Mouse (Mus musculus) intestine, postnatal 0 days (tissue): ENCODE measurements around the gene Gatad1. TPM values are rescaled to one million over a fixed set of nuclear protein-coding genes. Genes with fewer than 3 reads are reported as not detected.
"Not testable (repeated sequence)": the region's sequence is repeated elsewhere in the genome, so short reads cannot be mapped to it uniquely, and the experiment has no call there.

Source experiments
- ATAC-seq: fragments of 200-750 bp; cut with Nextera tagmentation; 2 replicates; pipeline ENCODE4 v1.8.0; 2017; ENCODE audit warnings: mild to moderate bottlenecking, moderate TSS enrichment, moderate library complexity
- H3K27ac ChIP-seq: fragments of 300-500 bp; sonication (generic); 2 replicates; pipeline ENCODE4 v1.5.1; 2014; ENCODE audit warnings: mild to moderate bottlenecking, low read depth, low read length, moderate library complexity
- H3K27me3 ChIP-seq: fragments of 300-500 bp; sonication (generic); replicated peaks from 2 replicates; pipeline ENCODE4 v1.6.1; 2014; ENCODE audit warnings: low read length, mixed read lengths; ENCODE audit not compliant: control insufficient read depth, insufficient read depth
- H3K36me3 ChIP-seq: fragments of 300-500 bp; sonication (generic); 2 replicates; pipeline ENCODE4 v1.6.1; 2014; ENCODE audit warnings: mild to moderate bottlenecking, moderate library complexity; ENCODE audit not compliant: control insufficient read depth, insufficient read depth
- H3K4me1 ChIP-seq: fragments of 300-500 bp; sonication (generic); replicated peaks from 2 replicates; pipeline ENCODE4 v1.6.1; 2014; ENCODE audit warnings: antibody characterized with exemption, low read length, mixed read lengths; ENCODE audit not compliant: control insufficient read depth, insufficient read depth
- H3K4me2 ChIP-seq: fragments of 300-500 bp; sonication (generic); replicated peaks from 2 replicates; pipeline ENCODE4 v1.6.1; 2014; ENCODE audit warnings: low read depth, mild to moderate bottlenecking, moderate library complexity
- H3K4me3 ChIP-seq: fragments of 300-500 bp; sonication (generic); 2 replicates; pipeline ENCODE4 v1.5.1; 2014; ENCODE audit warnings: low read depth, low read length
- H3K9ac ChIP-seq: fragments of 300-500 bp; sonication (generic); 2 replicates; pipeline ENCODE4 v1.6.1; 2014; ENCODE audit warnings: mild to moderate bottlenecking, low read depth, low read length
- H3K9me3 ChIP-seq: fragments of 300-500 bp; sonication (generic); 2 replicates; pipeline ENCODE4 v1.6.1; 2016; ENCODE audit warnings: mixed run types; ENCODE audit not compliant: control insufficient read depth
- CTCF ChIP-seq: sonication (generic); IDR thresholded peaks from 2 replicates; pipeline ENCODE4 v1.5.1; 2016; ENCODE audit warnings: low read depth, mild to moderate bottlenecking, control low read depth, antibody characterized with exemption, moderate library complexity
- WGBS: fragments of 180-500 bp; shearing (Covaris S2); extraction: QIAGEN DNeasy Blood & Tissue Kit; methylation state at CpG from one replicate; pipeline ENCODE4 v1.1.7; 2014; 5-methylcytosine and 5-hydroxymethylcytosine counted together
- polyA plus RNA-seq: library from polyadenylated mRNA; unstranded; fragments of >200 nt; fragmentation: Nextera tagmentation; extraction: Ambion mirVana; gene quantifications from 2 replicates; pipeline ENCODE4 v1.2.1, GENCODE M21; 2015

Gatad1 gene
- polyA plus RNA-seq, 1 experiment from 2014 or later: 41.8 TPM

- H3K9me3 ChIP-seq: no peaks in the 10 kb centered on the region
- peaks cover 23% of the 10 kb centered on the region for H3K36me3 ChIP-seq
- TF ChIP-seq CTCF: no peak
- H3K4me3 ChIP-seq: no peak overlapping the region
- ATAC-seq: no peak
- no peak overlapping the region for H3K27ac ChIP-seq
- no peaks in the 10 kb centered on the region for H3K27me3 ChIP-seq
- no peaks in the 10 kb centered on the region for H3K4me1 ChIP-seq
- H3K9ac ChIP-seq: no peak overlapping the region
- 84% methylated on average over 16 of the region's 16 CpGs for WGBS
- no peak overlapping the region for H3K4me2 ChIP-seq
Observed at GRCm38 (mm10) chr5:3631512-3632271, 25.3 kb downstream of the Gatad1 start.

- H3K4me1 ChIP-seq: no peaks in the 10 kb centered on the region
- H3K4me3 ChIP-seq: no peak overlapping the region
- H3K9ac ChIP-seq: no peak overlapping the region
- peak; percentile 25; the same call in 1 of the 2 replicates for ATAC-seq
- H3K4me2 ChIP-seq: no peak overlapping the region
- no peak overlapping the region for H3K27ac ChIP-seq
- H3K9me3 ChIP-seq: no peaks in the 10 kb centered on the region
- 77% methylated on average over 5 of the region's 5 CpGs for WGBS
- TF ChIP-seq CTCF: no peak
- peaks cover 26% of the 10 kb centered on the region for H3K36me3 ChIP-seq
- no peaks in the 10 kb centered on the region for H3K27me3 ChIP-seq
Observed at GRCm38 (mm10) chr5:3630055-3630454, 26.9 kb downstream of the Gatad1 start.

- H3K4me1 ChIP-seq: no peaks in the 10 kb centered on the region
- 92% methylated on average over 7 of the region's 7 CpGs for WGBS
- H3K9ac ChIP-seq: no peak overlapping the region
- TF ChIP-seq CTCF: no peak
- H3K4me2 ChIP-seq: no peak overlapping the region
- H3K36me3 ChIP-seq: peaks cover 59% of the 10 kb centered on the region
- H3K9me3 ChIP-seq: no peaks in the 10 kb centered on the region
- H3K27me3 ChIP-seq: no peaks in the 10 kb centered on the region
- no peak overlapping the region for H3K4me3 ChIP-seq
- no peak for ATAC-seq
- no peak overlapping the region for H3K27ac ChIP-seq
Observed at GRCm38 (mm10) chr5:3620486-3620885, 36.5 kb downstream of the Gatad1 start.

GRCm38 (mm10) chr5:3611835-3612234, 45.1 kb downstream of the Gatad1 start:
- H3K9me3 ChIP-seq, ATAC-seq, H3K27me3 ChIP-seq, H3K4me3 ChIP-seq, H3K27ac ChIP-seq, H3K9ac ChIP-seq, H3K4me1 ChIP-seq, H3K4me2 ChIP-seq: not testable (repeated sequence)
- 91% methylated on average over 2 of the region's 2 CpGs for whole genome bisulfite sequencing
- H3K36me3 ChIP-seq: peaks cover 44% of the 10 kb centered on the region

GRCm38 (mm10) chr5:3609241-3609640, 47.7 kb downstream of the Gatad1 start:
- TF ChIP-seq CTCF: no peak
- Histone ChIP-seq H3K9me3 (no peaks in the 10 kb centered on the region), H3K36me3 (peaks cover 54% of the 10 kb centered on the region), H3K27ac (no peak overlapping the region), H3K4me2 (no peak overlapping the region), H3K27me3 (no peaks in the 10 kb centered on the region), H3K4me3 (no peak overlapping the region), H3K9ac (no peak overlapping the region), H3K4me1 (no peaks in the 10 kb centered on the region)
- WGBS: 95% methylated on average over 7 of the region's 7 CpGs
- no peak for ATAC-seq

GRCm38 (mm10) chr5:3607114-3607513, 49.9 kb downstream of the Gatad1 start:
- H3K9ac ChIP-seq: no peak overlapping the region
- no peak overlapping the region for H3K4me3 ChIP-seq
- H3K27me3 ChIP-seq: no peaks in the 10 kb centered on the region
- no peak for TF ChIP-seq CTCF
- no peaks in the 10 kb centered on the region for H3K4me1 ChIP-seq
- no peak overlapping the region for H3K27ac ChIP-seq
- ATAC-seq: no peak
- no peak overlapping the region for H3K4me2 ChIP-seq
- no peaks in the 10 kb centered on the region for H3K9me3 ChIP-seq
- H3K36me3 ChIP-seq: peaks cover 57% of the 10 kb centered on the region
- WGBS: 93% methylated on average over 9 of the region's 9 CpGs
